Mouse (Mus musculus): ENCODE measurements around the gene Prok1. TPM values are rescaled to one million over a fixed set of nuclear protein-coding genes. Genes with fewer than 3 reads are reported as not detected.

The Prok1 gene
- polyA plus RNA-seq, 1 experiment from 2014 or later = not detected

- no peak overlapping the region for H3K9ac ChIP-seq (replicated peaks; ENCODE audit: low read depth, low read length)
Measured at GRCm38 (mm10) chr3:107188226-107188899, 51.1 kb downstream of the Prok1 start.

GRCm38 (mm10) chr3:107187022-107187421, 52.5 kb downstream of the Prok1 start:
- Histone ChIP-seq H3K4me1 (ENCODE audit: control insufficient read depth, insufficient read depth, low read length) (no peaks in the 10 kb centered on the region), H3K4me3 (ENCODE audit: low read depth, low read length) (no peak overlapping the region), H3K9ac (replicated peaks; ENCODE audit: low read depth, low read length) (no peak overlapping the region), H3K4me2 (replicated peaks; ENCODE audit: low read depth, low read length) (no peak overlapping the region), H3K27me3 (ENCODE audit: control insufficient read depth, insufficient read depth, low read length) (no peaks in the 10 kb centered on the region), H3K9me3 (ENCODE audit: control insufficient read depth, low read depth, low read length) (no peaks in the 10 kb centered on the region), H3K27ac (ENCODE audit: low read length) (no peak overlapping the region), H3K36me3 (ENCODE audit: control insufficient read depth, insufficient read depth, low read length) (no peaks in the 10 kb centered on the region)
- 82% methylated on average over 4 of the region's 4 CpGs for WGBS
- ATAC-seq (ENCODE audit: insufficient number of reproducible peaks, insufficient read depth, low FRiP score, low read depth) = no peak

More at GRCm38 (mm10) chr3:107188226-107188899, 51.1 kb downstream of the Prok1 start:
- Histone ChIP-seq H3K27me3 (ENCODE audit: control insufficient read depth, insufficient read depth, low read length) (no peaks in the 10 kb centered on the region), H3K4me1 (ENCODE audit: control insufficient read depth, insufficient read depth, low read length) (no peaks in the 10 kb centered on the region), H3K36me3 (ENCODE audit: control insufficient read depth, insufficient read depth, low read length) (no peaks in the 10 kb centered on the region), H3K9me3 (ENCODE audit: control insufficient read depth, low read depth, low read length) (no peaks in the 10 kb centered on the region), H3K4me2 (replicated peaks; ENCODE audit: low read depth, low read length) (no peak overlapping the region), H3K27ac (ENCODE audit: low read length) (no peak overlapping the region), H3K4me3 (ENCODE audit: low read depth, low read length) (no peak overlapping the region)
- 0 out of 2 replicates have a peak, but pooled peaks have one; percentile 50 for ATAC-seq (ENCODE audit: insufficient number of reproducible peaks, insufficient read depth, low FRiP score, low read depth)
- 40% methylated on average over 6 of the region's 6 CpGs for WGBS

- Histone ChIP-seq H3K4me1 (ENCODE audit: control insufficient read depth, insufficient read depth, low read length) (no peaks in the 10 kb centered on the region), H3K9me3 (ENCODE audit: control insufficient read depth, low read depth, low read length) (no peaks in the 10 kb centered on the region), H3K4me2 (replicated peaks; ENCODE audit: low read depth, low read length) (no peak overlapping the region), H3K27me3 (ENCODE audit: control insufficient read depth, insufficient read depth, low read length) (no peaks in the 10 kb centered on the region), H3K4me3 (ENCODE audit: low read depth, low read length) (no peak overlapping the region), H3K9ac (replicated peaks; ENCODE audit: low read depth, low read length) (no peak overlapping the region), H3K27ac (ENCODE audit: low read length) (no peak overlapping the region), H3K36me3 (ENCODE audit: control insufficient read depth, insufficient read depth, low read length) (no peaks in the 10 kb centered on the region)
- 64% methylated on average over 3 of the region's 3 CpGs for WGBS
- ATAC-seq (ENCODE audit: insufficient number of reproducible peaks, insufficient read depth, low FRiP score, low read depth) = no peak
Measured at GRCm38 (mm10) chr3:107185597-107185996, 53.9 kb downstream of the Prok1 start.

- Histone ChIP-seq H3K9me3 (ENCODE audit: control insufficient read depth, low read depth, low read length) (no peaks in the 10 kb centered on the region), H3K4me3 (ENCODE audit: low read depth, low read length) (no peak overlapping the region), H3K4me1 (ENCODE audit: control insufficient read depth, insufficient read depth, low read length) (no peaks in the 10 kb centered on the region), H3K27ac (ENCODE audit: low read length) (no peak overlapping the region), H3K9ac (replicated peaks; ENCODE audit: low read depth, low read length) (no peak overlapping the region), H3K27me3 (ENCODE audit: control insufficient read depth, insufficient read depth, low read length) (no peaks in the 10 kb centered on the region), H3K36me3 (ENCODE audit: control insufficient read depth, insufficient read depth, low read length) (no peaks in the 10 kb centered on the region), H3K4me2 (replicated peaks; ENCODE audit: low read depth, low read length) (no peak overlapping the region)
- ATAC-seq (ENCODE audit: insufficient number of reproducible peaks, insufficient read depth, low FRiP score, low read depth) = no peak
- 77% methylated on average over 3 of the region's 3 CpGs for WGBS
Measured at GRCm38 (mm10) chr3:107183178-107183577, 56.3 kb downstream of the Prok1 start.

Other genes with a start within 250 kb of the Prok1 start
- 0.59 and 1.6 TPM in 2 replicates for gene Kcna3, start 203.5 kb downstream of the Prok1 start, polyA plus RNA-seq (2014; fragmentation: Nextera tagmentation; extraction: Ambion mirVana)
- 0.13 and 0.14 TPM in 2 replicates for gene Kcna2, start 138.6 kb downstream of the Prok1 start, polyA plus RNA-seq (2014; fragmentation: Nextera tagmentation; extraction: Ambion mirVana)
- not detected in 2 replicates for gene Kcna10, start 56.7 kb downstream of the Prok1 start, polyA plus RNA-seq (2014; fragmentation: Nextera tagmentation; extraction: Ambion mirVana)
- 2,615 and 2,827 TPM in 2 replicates for gene Cym, start 18.0 kb downstream of the Prok1 start, polyA plus RNA-seq (2014; fragmentation: Nextera tagmentation; extraction: Ambion mirVana)
- gene A630076J17Rik, start 9.1 kb downstream of the Prok1 start, polyA plus RNA-seq (2014; fragmentation: Nextera tagmentation; extraction: Ambion mirVana) = 1.2 and 1.3 TPM in 2 replicates
- gene Lamtor5, start 39.2 kb upstream of the Prok1 start, polyA plus RNA-seq (2014; fragmentation: Nextera tagmentation; extraction: Ambion mirVana) = 196 and 201 TPM in 2 replicates
- gene Slc16a4, start 51.5 kb upstream of the Prok1 start, polyA plus RNA-seq (2014; fragmentation: Nextera tagmentation; extraction: Ambion mirVana) = 5.2 and 5.7 TPM in 2 replicates
- gene Rbm15, start 94.0 kb upstream of the Prok1 start, polyA plus RNA-seq (2014; fragmentation: Nextera tagmentation; extraction: Ambion mirVana) = 19.0 and 20.7 TPM in 2 replicates
- 0.11 TPM in 1 of 2 replicates, not detected in the other for gene Kcnc4, start 219.8 kb upstream of the Prok1 start, polyA plus RNA-seq (2014; fragmentation: Nextera tagmentation; extraction: Ambion mirVana)

All from stomach, embryonic 14.5 days (tissue).